Mouse (Mus musculus) CD4-positive naive resting alpha-beta T cell, adult 76 days (primary cell): ENCODE data around the gene Chaf1a. TPM values are rescaled to one million over a fixed set of nuclear protein-coding genes. Genes with fewer than 3 reads are reported as not detected.

ENCODE experiments used
- total RNA-seq: library from RNA; stranded (reverse); gene quantifications from one replicate; pipeline ENCODE4 v1.2.4, GENCODE M21; 2023

Chaf1a gene
- total RNA-seq, result 1.3 TPM

DNA sequence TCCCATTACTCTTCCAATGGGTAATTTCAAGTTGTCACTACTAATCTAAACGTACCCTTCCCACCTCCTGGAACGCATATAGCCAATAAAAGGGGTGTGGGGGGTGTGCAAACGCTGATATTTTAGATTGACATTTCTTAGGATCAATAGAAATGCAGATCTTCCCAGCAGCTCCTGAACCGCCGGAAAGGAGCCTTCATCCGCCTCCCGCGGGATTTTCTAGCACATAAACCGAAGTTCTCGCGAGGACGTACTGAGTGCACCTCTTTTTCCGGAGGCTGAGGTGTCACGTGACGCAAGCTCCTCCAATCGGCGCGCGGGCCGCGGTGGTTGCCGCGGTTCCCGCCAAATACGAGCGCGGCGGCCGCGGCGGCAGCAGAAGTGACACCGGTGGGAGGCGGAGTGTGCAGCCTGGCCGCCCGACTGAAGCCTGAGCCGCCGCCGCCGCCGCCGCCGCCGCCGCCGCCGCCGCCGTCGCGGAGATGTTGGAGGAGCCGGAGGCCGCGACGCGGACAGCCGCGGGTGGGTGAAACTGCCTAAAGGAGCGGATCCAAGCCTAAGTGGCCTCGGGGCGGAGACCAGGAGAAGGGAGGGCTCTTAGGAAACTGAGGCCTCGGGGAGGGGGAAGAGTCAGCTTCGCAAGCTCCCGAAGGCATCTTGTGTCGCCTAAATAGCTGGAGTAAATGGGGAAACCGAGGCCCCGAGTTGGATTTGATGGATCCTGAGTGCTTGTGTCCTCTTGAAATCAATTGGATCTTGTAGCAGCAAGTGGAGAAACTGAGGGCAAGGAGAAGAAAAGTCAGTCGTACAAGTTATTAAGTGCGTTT is at the start of gene Chaf1a:
Chaf1a (plus strand) TSS at position 410 of the 827 bp plus-strand sequence.

DNA sequence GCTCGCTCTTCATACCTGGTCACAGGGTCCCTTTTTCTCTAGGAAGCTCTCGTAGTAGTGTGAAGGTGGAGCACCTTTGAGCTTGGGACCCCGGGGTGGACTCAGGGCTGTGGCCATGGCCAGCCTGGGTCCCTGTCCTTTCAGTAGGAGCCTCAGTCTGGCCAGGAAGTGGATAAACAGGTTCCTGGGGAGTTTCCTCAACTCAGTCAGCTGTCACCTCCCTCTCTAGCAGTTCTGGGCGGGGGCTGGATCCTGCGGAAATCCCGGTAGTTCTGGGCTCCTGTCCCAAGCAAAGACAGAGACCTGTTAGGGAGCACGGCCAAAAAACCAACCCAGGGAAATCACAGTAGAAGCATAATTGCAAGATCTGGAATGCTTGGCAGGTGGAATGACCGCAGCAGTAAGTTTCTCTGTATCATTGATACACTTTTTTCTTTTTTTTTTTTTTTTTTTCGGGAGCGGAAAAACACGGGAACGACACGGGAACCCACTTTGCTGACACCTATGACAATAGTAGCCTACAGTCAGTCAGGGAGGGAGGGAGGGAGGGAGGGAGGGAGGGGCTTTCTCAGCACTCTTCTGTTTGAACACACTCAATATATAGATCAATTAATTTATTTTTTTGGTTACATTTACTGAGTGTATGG is 34.7 kb upstream of the Chaf1a start, which contains the start of the genes Stap2 and Mpnd:
Stap2 (minus strand) TSS at position 170 of the 647 bp plus-strand sequence.
Mpnd (plus strand) TSS at position 297 of the 647 bp plus-strand sequence.

DNA sequence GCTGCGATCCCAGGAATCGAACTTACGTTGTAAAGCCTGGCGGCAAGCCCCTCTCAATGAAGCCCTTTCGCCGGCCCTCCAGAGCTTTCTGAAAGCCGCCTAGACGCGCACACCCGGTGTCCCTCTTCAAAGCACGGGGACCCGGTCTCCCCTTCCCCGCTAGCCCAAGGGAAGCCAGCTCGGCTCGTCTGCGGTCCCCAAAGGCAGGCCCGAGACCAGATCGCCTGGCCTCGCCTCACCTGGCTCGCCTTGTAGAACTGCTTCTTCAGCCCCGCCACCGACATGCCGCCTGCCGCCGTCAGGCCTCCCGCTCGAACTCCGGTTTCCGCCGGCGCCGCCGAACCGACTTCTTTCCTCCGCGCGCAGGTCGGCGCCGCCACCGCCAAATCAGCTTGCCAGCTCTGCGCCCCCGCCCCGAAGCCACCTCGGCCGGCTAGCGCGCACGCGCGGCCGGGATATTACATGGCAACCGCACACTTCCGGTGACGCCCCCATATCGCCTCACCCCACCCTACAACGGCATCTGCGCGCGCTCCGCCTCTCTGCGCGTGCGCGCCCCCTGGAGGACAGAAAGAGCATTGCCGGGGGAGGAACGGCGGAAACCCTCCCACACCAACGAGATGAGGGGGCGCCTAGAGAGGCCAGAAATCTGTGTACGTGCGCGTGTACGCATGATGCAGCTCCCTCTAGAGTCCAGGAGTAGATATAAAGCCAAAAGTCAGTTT is 3.9 kb upstream of the Chaf1a start, which contains the start of gene Sh3gl1:
Sh3gl1 (minus strand) TSS at position 460 of the 725 bp plus-strand sequence.

DNA sequence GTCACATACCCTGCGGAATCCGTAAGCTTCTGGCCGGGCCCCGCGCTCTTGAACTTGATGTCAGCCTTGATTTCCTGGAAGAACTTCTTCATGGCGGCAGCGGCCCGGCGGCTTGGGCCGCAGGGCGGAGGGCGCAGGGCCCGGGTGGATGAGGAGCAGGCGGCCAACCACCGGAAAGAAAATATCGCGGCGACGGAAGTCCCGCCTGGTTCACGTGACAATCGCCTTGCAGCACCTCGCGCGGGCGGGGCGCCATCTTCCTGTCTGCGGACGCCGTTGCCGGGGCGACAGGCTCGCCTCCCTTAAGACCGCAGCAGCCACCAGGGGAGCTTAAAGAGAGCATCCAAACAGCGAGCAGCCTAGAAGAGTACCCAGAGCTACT is 34.6 kb downstream of the Chaf1a start, which contains the start of gene Ubxn6:
Ubxn6 (minus strand) TSS at position 202 of the 382 bp plus-strand sequence.

DNA sequence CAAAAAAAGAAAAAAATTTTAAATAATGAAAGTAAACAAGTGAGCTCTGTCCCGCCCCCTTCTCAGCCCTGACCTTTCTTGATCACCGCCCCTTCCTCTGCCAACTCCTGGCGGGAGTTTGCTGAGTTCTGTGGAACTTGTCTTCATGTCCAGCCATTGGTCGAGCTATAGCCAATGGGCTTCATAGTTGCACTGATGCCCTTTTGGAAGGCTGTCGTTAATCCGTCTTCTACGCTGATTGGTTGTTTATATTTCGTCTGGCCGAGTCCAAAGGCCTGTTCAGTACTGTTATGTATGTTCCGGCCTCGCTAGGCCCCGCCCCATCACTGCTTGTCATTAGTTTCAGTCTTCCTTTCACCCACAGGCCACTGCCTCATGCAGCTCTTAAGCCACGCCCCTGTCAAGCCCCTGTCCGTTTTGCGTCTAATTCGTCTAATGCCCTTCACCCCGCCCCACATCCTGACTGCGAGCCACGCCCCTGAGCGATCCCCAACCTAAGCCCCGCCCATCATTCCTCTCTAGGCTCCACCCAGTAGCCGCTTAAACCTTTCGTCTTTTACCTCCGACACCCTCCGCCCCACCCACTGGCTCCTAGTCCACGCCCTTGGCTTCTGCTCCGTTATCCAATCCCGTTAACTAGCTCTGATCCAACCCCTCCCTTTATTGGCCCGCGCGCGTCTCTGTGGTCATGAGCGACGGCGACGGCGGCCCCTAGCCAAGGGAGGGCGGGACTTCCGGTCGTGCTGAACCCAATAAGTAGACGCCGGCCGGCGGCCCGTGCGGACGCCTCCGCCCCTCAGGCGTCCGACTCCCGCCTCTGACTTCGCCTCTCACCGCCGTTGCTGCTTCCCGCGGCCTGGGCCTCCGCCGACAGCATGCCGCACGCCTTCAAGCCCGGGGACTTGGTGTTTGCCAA is 38.9 kb downstream of the Chaf1a start, which contains the start of gene Hdgfl2:
Hdgfl2 (plus strand) TSS at position 755 of the 916 bp plus-strand sequence.

DNA sequence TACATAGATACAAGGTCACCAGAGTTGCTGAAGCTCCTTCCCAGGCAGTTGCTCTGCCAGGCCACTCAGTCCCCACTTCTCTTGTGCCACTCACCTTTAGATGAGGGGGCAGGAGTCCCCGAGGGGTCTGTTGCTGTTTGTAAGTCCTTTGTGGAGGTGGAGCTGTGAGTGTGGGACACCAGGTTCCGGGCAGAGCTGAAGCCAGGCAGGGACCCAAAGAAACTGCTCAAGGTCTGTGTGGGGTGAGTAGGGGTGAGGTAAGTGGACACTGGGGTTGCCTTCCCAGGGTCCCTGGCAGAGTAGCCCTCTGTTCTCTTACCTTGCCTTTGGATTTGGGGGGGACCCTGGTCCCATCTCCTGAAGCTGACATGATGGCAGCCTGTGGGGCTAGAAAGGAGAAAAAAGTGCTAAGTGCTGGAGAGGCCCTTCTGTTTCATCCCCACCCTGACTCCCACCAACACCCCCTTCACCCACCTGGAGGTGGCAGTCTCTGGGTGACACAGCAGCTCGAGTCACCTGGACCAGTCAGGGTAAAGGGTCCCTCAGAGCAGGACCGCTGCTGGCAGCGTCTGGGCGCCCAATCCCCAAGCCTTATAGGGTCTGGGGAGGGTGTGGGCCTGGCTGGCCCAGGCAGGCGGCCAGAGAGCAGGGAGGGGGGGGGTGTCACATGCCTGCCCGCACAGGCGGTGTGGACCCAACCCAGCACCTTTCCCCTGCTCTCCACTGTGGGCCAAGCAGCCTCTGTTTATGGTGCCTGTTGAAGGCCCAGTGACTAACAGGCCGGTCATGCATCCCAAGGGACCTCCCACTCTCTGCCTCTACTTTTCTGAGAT is 69.2 kb downstream of the Chaf1a start, which contains the start of gene Plin4:
Plin4 (minus strand) TSS at position 585 of the 833 bp plus-strand sequence.

DNA sequence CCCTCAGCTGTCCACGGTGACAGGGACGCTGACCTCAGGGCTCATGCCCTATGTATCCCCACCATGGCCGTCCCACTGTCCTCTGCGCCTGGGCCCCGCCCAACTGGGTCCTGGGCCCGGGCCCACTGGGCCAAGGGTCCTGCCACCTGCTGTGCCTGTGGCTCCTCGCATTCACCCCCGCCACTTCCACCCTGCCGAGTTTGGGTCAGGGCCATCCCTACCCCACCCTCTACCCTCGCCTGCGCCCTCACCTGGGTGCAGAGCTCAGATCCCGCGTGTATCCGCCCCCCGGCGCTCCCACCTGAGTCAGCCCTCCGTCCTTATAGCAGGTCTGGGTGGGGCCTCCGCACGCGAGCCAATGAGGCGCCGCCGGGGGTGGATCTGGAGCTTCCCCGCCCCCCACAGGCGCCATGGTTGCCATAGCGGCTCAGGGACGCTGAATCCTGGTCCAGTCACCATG is 77.0 kb downstream of the Chaf1a start, which contains the start of gene Plin5:
Plin5 (minus strand) TSS at position 346 of the 460 bp plus-strand sequence.

DNA sequence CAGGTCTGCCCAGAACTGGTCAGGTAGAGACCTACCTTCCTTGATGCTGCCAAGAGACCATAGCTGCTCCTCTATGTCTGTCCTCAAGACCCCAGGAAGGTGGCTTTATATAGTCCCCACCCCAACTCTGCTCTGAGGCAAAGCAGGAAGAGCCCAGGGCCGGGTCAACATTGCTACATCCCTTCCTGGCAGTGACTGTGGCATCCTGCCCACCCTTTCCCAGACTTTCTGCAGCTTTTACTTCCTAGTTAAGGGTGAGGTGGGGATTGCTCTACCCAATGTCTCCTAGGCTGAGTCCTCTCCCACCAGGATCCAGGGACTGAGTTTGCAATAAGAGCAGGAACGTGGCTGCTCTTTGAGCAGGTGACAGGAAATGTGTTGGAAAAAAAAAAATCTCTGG is 81.6 kb downstream of the Chaf1a start, which contains the start of gene Lrg1:
Lrg1 (minus strand) TSS at position 176 of the 400 bp plus-strand sequence.

Other genes starting within 250 kb of the Chaf1a start
- gene Zfp119a, start 161.5 kb upstream of the Chaf1a start, total RNA-seq, result 17.6 TPM
- 29.9 TPM for gene Zfp959, start 148.3 kb upstream of the Chaf1a start, total RNA-seq
- gene Zfp119b, start 90.9 kb upstream of the Chaf1a start, total RNA-seq, result 5.0 TPM
- 2.3 TPM for gene Ebi3, start 87.8 kb upstream of the Chaf1a start, total RNA-seq
- gene Yju2, start 81.3 kb upstream of the Chaf1a start, total RNA-seq, result 51.7 TPM
- 2.5 TPM for gene Shd, start 70.0 kb upstream of the Chaf1a start, total RNA-seq
- gene Fsd1, start 53.9 kb upstream of the Chaf1a start, total RNA-seq, result not detected
- 0.88 TPM for gene Stap2, start 34.9 kb upstream of the Chaf1a start, total RNA-seq
- gene Mpnd, start 34.7 kb upstream of the Chaf1a start, total RNA-seq, result 56.3 TPM
- 106 TPM for gene Sh3gl1, start 3.8 kb upstream of the Chaf1a start, total RNA-seq
- 73.3 TPM for gene Ubxn6, start 34.6 kb downstream of the Chaf1a start, total RNA-seq
- 96.3 TPM for gene Hdgfl2, start 39.2 kb downstream of the Chaf1a start, total RNA-seq
- gene Plin4, start 69.4 kb downstream of the Chaf1a start, total RNA-seq, result not detected
- not detected for gene Plin5, start 77.2 kb downstream of the Chaf1a start, total RNA-seq
- not detected for gene Lrg1, start 81.6 kb downstream of the Chaf1a start, total RNA-seq
- 0.15 TPM for gene Sema6b, start 99.9 kb downstream of the Chaf1a start, total RNA-seq
- gene Tnfaip8l1, start 122.0 kb downstream of the Chaf1a start, total RNA-seq, result 10.3 TPM
- gene Mydgf, start 143.5 kb downstream of the Chaf1a start, total RNA-seq, result 41.8 TPM
- 44.0 TPM for gene Dpp9, start 178.5 kb downstream of the Chaf1a start, total RNA-seq
- 20.8 TPM for gene Fem1a, start 216.4 kb downstream of the Chaf1a start, total RNA-seq
- 8.2 TPM for gene Ticam1, start 236.3 kb downstream of the Chaf1a start, total RNA-seq